Mouse (Mus musculus) neural tube, embryonic 15.5 days (tissue): ENCODE data around the gene Tsc22d1. TPM values are rescaled to one million over a fixed set of nuclear protein-coding genes. Genes with fewer than 3 reads are reported as not detected.

Experiments
- ATAC-seq: fragments of 200-750 bp; cut with Nextera tagmentation; 2 replicates; pipeline ENCODE4 v1.8.0; 2017; ENCODE audit warnings: mild to moderate bottlenecking, moderate TSS enrichment, moderate library complexity; ENCODE audit not compliant: low FRiP score
- H3K27ac ChIP-seq: fragments of 300-500 bp; sonication (generic); replicated peaks from 2 replicates; pipeline ENCODE4 v1.5.1; 2015; ENCODE audit warnings: mild to moderate bottlenecking, inconsistent platforms
- H3K27me3 ChIP-seq: fragments of 300-500 bp; sonication (generic); replicated peaks from 2 replicates; pipeline ENCODE4 v1.6.1; 2015; ENCODE audit warnings: inconsistent platforms
- H3K36me3 ChIP-seq: fragments of 300-500 bp; sonication (generic); 2 replicates; pipeline ENCODE4 v1.6.1; 2015; ENCODE audit warnings: inconsistent platforms
- H3K4me1 ChIP-seq: fragments of 300-500 bp; sonication (generic); 2 replicates; pipeline ENCODE4 v1.6.1; 2015; ENCODE audit warnings: inconsistent platforms
- H3K4me2 ChIP-seq: fragments of 300-500 bp; sonication (generic); 2 replicates; pipeline ENCODE4 v1.6.1; 2015; ENCODE audit warnings: inconsistent platforms, mild to moderate bottlenecking, moderate library complexity
- H3K4me3 ChIP-seq: fragments of 300-500 bp; sonication (generic); replicated peaks from 2 replicates; pipeline ENCODE4 v1.5.1; 2015; ENCODE audit warnings: mild to moderate bottlenecking, inconsistent platforms
- H3K9ac ChIP-seq: fragments of 300-500 bp; sonication (generic); replicated peaks from 2 replicates; pipeline ENCODE4 v1.6.1; 2015; ENCODE audit warnings: mild to moderate bottlenecking, inconsistent platforms
- H3K9me3 ChIP-seq: fragments of 300-500 bp; sonication (generic); replicated peaks from 2 replicates; pipeline ENCODE4 v1.6.1; 2016; ENCODE audit warnings: inconsistent platforms
- WGBS: fragments of 180-500 bp; shearing (Covaris S2); methylation state at CpG from one replicate; pipeline ENCODE4 v1.1.7; 2015; ENCODE audit warnings: mixed read lengths; 5-methylcytosine and 5-hydroxymethylcytosine counted together
- polyA plus RNA-seq: library from polyadenylated mRNA; unstranded; fragments of >200 nt; fragmentation: Nextera tagmentation; extraction: Ambion mirVana; gene quantifications from 2 replicates; pipeline ENCODE4 v1.2.1, GENCODE M21; 2015

The Tsc22d1 gene
- polyA plus RNA-seq, 1 experiment from 2014 or later, result 880 TPM

GRCm38 (mm10) chr14:76471301-76471700, 56.5 kb downstream of the Tsc22d1 start:
- no peaks in the 10 kb centered on the region for H3K36me3 ChIP-seq
- no peak overlapping the region for H3K4me2 ChIP-seq
- WGBS, result 74% methylated on average over 19 of the region's 19 CpGs
- H3K4me3 ChIP-seq, result no peak overlapping the region
- no peak overlapping the region for H3K9ac ChIP-seq
- peak; percentile 23; the same call in 1 of the 2 replicates for ATAC-seq
- peaks cover 12% of the 10 kb centered on the region for H3K4me1 ChIP-seq
- H3K9me3 ChIP-seq, result no peaks in the 10 kb centered on the region
- H3K27me3 ChIP-seq, result no peaks in the 10 kb centered on the region
- H3K27ac ChIP-seq, result no peak overlapping the region

- H3K4me1 ChIP-seq, result peaks cover 3% of the 10 kb centered on the region
- no peak overlapping the region for H3K9ac ChIP-seq
- no peak for ATAC-seq
- no peaks in the 10 kb centered on the region for H3K9me3 ChIP-seq
- no peaks in the 10 kb centered on the region for H3K27me3 ChIP-seq
- no peak overlapping the region for H3K27ac ChIP-seq
- H3K36me3 ChIP-seq, result no peaks in the 10 kb centered on the region
- H3K4me2 ChIP-seq, result no peak overlapping the region
- WGBS, result 86% methylated on average over 8 of the region's 8 CpGs
- H3K4me3 ChIP-seq, result no peak overlapping the region
Observed at GRCm38 (mm10) chr14:76472487-76472886, 57.7 kb downstream of the Tsc22d1 start.

- Histone ChIP-seq H3K36me3 (no peaks in the 10 kb centered on the region), H3K27ac (no peak overlapping the region), H3K4me3 (no peak overlapping the region), H3K9ac (no peak overlapping the region), H3K4me1 (peaks cover 2% of the 10 kb centered on the region), H3K9me3 (no peaks in the 10 kb centered on the region), H3K4me2 (no peak overlapping the region), H3K27me3 (no peaks in the 10 kb centered on the region)
- 10% methylated on average over 2 of the region's 2 CpGs for WGBS
- no peak for ATAC-seq
Observed at GRCm38 (mm10) chr14:76473404-76473803, 58.6 kb downstream of the Tsc22d1 start.

GRCm38 (mm10) chr14:76474165-76474564, 59.4 kb downstream of the Tsc22d1 start:
- WGBS, result 89% methylated on average over 1 of the region's 1 CpGs
- Histone ChIP-seq H3K4me1 (peaks cover 2% of the 10 kb centered on the region; the same call in 1 of the 2 replicates), H3K9me3 (no peaks in the 10 kb centered on the region)

GRCm38 (mm10) chr14:76476770-76477169, 62.0 kb downstream of the Tsc22d1 start:
- Histone ChIP-seq H3K9me3 (no peaks in the 10 kb centered on the region), H3K4me1 (peaks cover 9% of the 10 kb centered on the region), H3K27me3 (no peaks in the 10 kb centered on the region), H3K4me3 (no peak overlapping the region), H3K9ac (no peak overlapping the region), H3K27ac (no peak overlapping the region), H3K4me2 (no peak overlapping the region), H3K36me3 (no peaks in the 10 kb centered on the region)
- ATAC-seq, result no peak
- 72% methylated on average over 4 of the region's 4 CpGs for WGBS

More at GRCm38 (mm10) chr14:76474165-76474564, 59.4 kb downstream of the Tsc22d1 start:
- H3K9ac ChIP-seq, result no peak overlapping the region
- no peak overlapping the region for H3K4me2 ChIP-seq
- H3K36me3 ChIP-seq, result no peaks in the 10 kb centered on the region
- H3K27ac ChIP-seq, result no peak overlapping the region
- H3K4me3 ChIP-seq, result no peak overlapping the region
- H3K27me3 ChIP-seq, result no peaks in the 10 kb centered on the region
- ATAC-seq, result no peak

GRCm38 (mm10) chr14:76478076-76478475, 63.3 kb downstream of the Tsc22d1 start:
- H3K27ac ChIP-seq, result no peak overlapping the region
- H3K4me3 ChIP-seq, result no peak overlapping the region
- H3K27me3 ChIP-seq, result no peaks in the 10 kb centered on the region
- H3K4me2 ChIP-seq, result no peak overlapping the region
- 43% methylated on average over 2 of the region's 2 CpGs for WGBS
- H3K36me3 ChIP-seq, result no peaks in the 10 kb centered on the region
- no peak for ATAC-seq
- no peak overlapping the region for H3K9ac ChIP-seq
- H3K9me3 ChIP-seq, result no peaks in the 10 kb centered on the region
- H3K4me1 ChIP-seq, result peaks cover 9% of the 10 kb centered on the region

GRCm38 (mm10) chr14:76478616-76479015, 63.9 kb downstream of the Tsc22d1 start:
- no peak overlapping the region for H3K4me3 ChIP-seq
- no peak overlapping the region for H3K9ac ChIP-seq
- ATAC-seq, result no peak
- H3K36me3 ChIP-seq, result no peaks in the 10 kb centered on the region
- peaks cover 9% of the 10 kb centered on the region for H3K4me1 ChIP-seq
- 65% methylated on average over 6 of the region's 6 CpGs for WGBS
- H3K9me3 ChIP-seq, result no peaks in the 10 kb centered on the region
- H3K27me3 ChIP-seq, result no peaks in the 10 kb centered on the region
- H3K4me2 ChIP-seq, result no peak overlapping the region
- H3K27ac ChIP-seq, result no peak overlapping the region

GRCm38 (mm10) chr14:76479867-76480266, 65.1 kb downstream of the Tsc22d1 start:
- no peaks in the 10 kb centered on the region for H3K9me3 ChIP-seq
- H3K4me1 ChIP-seq, result peaks cover 9% of the 10 kb centered on the region
- WGBS, result 35% methylated on average over 6 of the region's 6 CpGs
- H3K4me2 ChIP-seq, result no peak overlapping the region
- H3K27me3 ChIP-seq, result no peaks in the 10 kb centered on the region
- H3K36me3 ChIP-seq, result no peaks in the 10 kb centered on the region
- no peak overlapping the region for H3K4me3 ChIP-seq
- 0 out of 2 replicates have a peak overlapping the region, but pooled peaks have one; percentile 18 for H3K9ac ChIP-seq
- no peak overlapping the region for H3K27ac ChIP-seq
- no peak for ATAC-seq

GRCm38 (mm10) chr14:76480507-76480906, 65.7 kb downstream of the Tsc22d1 start:
- peak; percentile 37; the same call in 1 of the 2 replicates for ATAC-seq
- no peaks in the 10 kb centered on the region for H3K36me3 ChIP-seq
- H3K4me2 ChIP-seq, result no peak overlapping the region
- H3K27ac ChIP-seq, result no peak overlapping the region
- H3K9ac ChIP-seq, result no peak overlapping the region
- WGBS, result 89% methylated on average over 11 of the region's 11 CpGs
- H3K4me3 ChIP-seq, result no peak overlapping the region
- H3K9me3 ChIP-seq, result no peaks in the 10 kb centered on the region
- no peaks in the 10 kb centered on the region for H3K27me3 ChIP-seq
- peaks cover 9% of the 10 kb centered on the region for H3K4me1 ChIP-seq

- 96% methylated on average over 1 of the region's 1 CpGs for whole genome bisulfite sequencing
- peaks cover 23% of the 10 kb centered on the region for H3K4me1 ChIP-seq
- no peak for ATAC-seq
Observed at GRCm38 (mm10) chr14:76483701-76484100, 68.9 kb downstream of the Tsc22d1 start.

GRCm38 (mm10) chr14:76487609-76488008, 72.8 kb downstream of the Tsc22d1 start:
- Histone ChIP-seq H3K27ac (no peak overlapping the region), H3K9me3 (no peaks in the 10 kb centered on the region), H3K4me1 (peaks cover 18% of the 10 kb centered on the region), H3K9ac (no peak overlapping the region), H3K27me3 (no peaks in the 10 kb centered on the region), H3K4me2 (no peak overlapping the region), H3K4me3 (no peak overlapping the region), H3K36me3 (no peaks in the 10 kb centered on the region)
- WGBS, result 89% methylated on average over 16 of the region's 16 CpGs
- no peak for ATAC-seq

More at GRCm38 (mm10) chr14:76483701-76484100, 68.9 kb downstream of the Tsc22d1 start:
- Histone ChIP-seq H3K27ac (no peak overlapping the region), H3K9ac (no peak overlapping the region), H3K4me2 (no peak overlapping the region), H3K27me3 (no peaks in the 10 kb centered on the region), H3K9me3 (no peaks in the 10 kb centered on the region), H3K4me3 (no peak overlapping the region), H3K36me3 (no peaks in the 10 kb centered on the region)

- Histone ChIP-seq H3K27me3 (no peaks in the 10 kb centered on the region), H3K27ac (peak overlapping the region; percentile 63), H3K4me1 (peaks cover 18% of the 10 kb centered on the region), H3K4me3 (no peak overlapping the region), H3K36me3 (peaks cover under 1% of the 10 kb centered on the region; the same call in 1 of the 2 replicates), H3K9me3 (no peaks in the 10 kb centered on the region), H3K4me2 (no peak overlapping the region), H3K9ac (0 out of 2 replicates have a peak overlapping the region, but pooled peaks have one; percentile 7)
- ATAC-seq, result no peak; the same call in 1 of the 2 replicates
- WGBS, result 77% methylated on average over 18 of the region's 18 CpGs
Observed at GRCm38 (mm10) chr14:76488101-76489044, 73.6 kb downstream of the Tsc22d1 start.
